25 mouse cellular contexts compared by ENCODE assay signal in the genomic region with DNA sequence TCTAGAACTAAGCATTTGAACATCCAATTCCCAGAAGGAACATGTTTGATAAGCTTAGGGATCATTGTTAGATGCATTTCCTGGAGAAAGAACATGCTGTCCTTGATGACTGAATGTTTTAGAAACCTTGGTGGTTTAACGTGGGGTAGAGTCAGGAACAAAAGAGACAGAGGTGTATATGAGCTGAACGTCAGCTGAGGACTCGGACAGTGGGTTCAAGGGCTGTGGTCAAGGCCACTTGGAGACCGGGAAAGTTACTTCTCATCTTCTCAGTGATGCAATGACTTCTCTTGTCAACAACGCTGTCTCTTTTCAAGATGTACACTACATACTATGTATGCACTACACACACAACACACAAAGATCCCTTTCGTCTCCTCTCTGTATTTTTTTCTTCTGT. TPM values are rescaled to one million over a fixed set of nuclear protein-coding genes. Genes with fewer than 3 reads are reported as not detected.
"Had no signal": no experiment of that assay in that cellular context is flagged by ENCODE, and none has a peak within 500 bp of the region (broad histone marks: within the 10 kb centered on the region; RNA-seq: fewer than 3 reads in every experiment).

No protein-coding gene starts in this region.

- H3K9me3 ChIP-seq: heart, embryonic 10.5 days; heart, embryonic 12.5 days; hindbrain, embryonic 13.5 days; hindbrain, embryonic 15.5 days; kidney, embryonic 15.5 days; limb, embryonic 13.5 days; limb, embryonic 15.5 days; liver, embryonic 12.5 days had no signal

- DNase-seq: gastrocnemius, postnatal 14 days; gastrocnemius, postnatal 36 days; heart, adult 18-20 months; heart, postnatal 10 days; heart, postnatal 36 days; kidney, adult 11 months; kidney, adult 2 months; kidney, adult 9 months; kidney, postnatal 14 days; kidney, postnatal 36 days; layer of hippocampus, adult 9-11 months; layer of hippocampus, postnatal 36 days had no signal

- H3K4me2 ChIP-seq: heart, embryonic 12.5 days; hindbrain, embryonic 13.5 days; hindbrain, embryonic 15.5 days; kidney, embryonic 15.5 days; limb, embryonic 13.5 days; limb, embryonic 15.5 days; liver, embryonic 12.5 days had no signal

- H3K27me3 ChIP-seq: heart, embryonic 12.5 days; hindbrain, embryonic 13.5 days; hindbrain, embryonic 15.5 days; kidney, embryonic 15.5 days; limb, embryonic 13.5 days; limb, embryonic 15.5 days; liver, embryonic 12.5 days had no signal

- H3K36me3 ChIP-seq: heart, embryonic 10.5 days; heart, embryonic 12.5 days; hindbrain, embryonic 15.5 days; kidney, embryonic 15.5 days; limb, embryonic 13.5 days; limb, embryonic 15.5 days; liver, embryonic 12.5 days had no signal

- H3K9ac ChIP-seq: heart, embryonic 12.5 days; hindbrain, embryonic 13.5 days; hindbrain, embryonic 15.5 days; kidney, embryonic 15.5 days; limb, embryonic 13.5 days; limb, embryonic 15.5 days; liver, embryonic 12.5 days; liver, embryonic 14.5 days had no signal

- ATAC-seq: hindbrain, postnatal 0 days; intestine, embryonic 16.5 days; liver, embryonic 12.5 days had no signal

- H3K4me3 ChIP-seq: heart, embryonic 10.5 days; heart, embryonic 12.5 days; hindbrain, embryonic 13.5 days; hindbrain, embryonic 15.5 days; kidney, embryonic 15.5 days; limb, embryonic 13.5 days; limb, embryonic 15.5 days; liver, embryonic 12.5 days had no signal

- H3K27ac ChIP-seq: heart, embryonic 10.5 days; kidney, embryonic 15.5 days; kidney, postnatal 0 days; limb, embryonic 13.5 days; limb, embryonic 15.5 days; liver, embryonic 12.5 days; liver, embryonic 14.5 days had no signal

- H3K4me1 ChIP-seq: heart, embryonic 10.5 days; liver, embryonic 12.5 days had no signal

RNA-seq across cellular contexts. Expression of gene Fam13c, which starts 46.4 kb away (rescaled TPM):
- total RNA-seq: hematopoietic stem cell, adult 5-6 weeks had no signal
